Mouse (Mus musculus) kidney, postnatal 0 days (tissue): ENCODE data around the gene Gm973. TPM values are rescaled to one million over a fixed set of nuclear protein-coding genes. Genes with fewer than 3 reads are reported as not detected.

Experiments
- ATAC-seq: fragments of 200-750 bp; cut with Nextera tagmentation; replicated peaks from 2 replicates; pipeline ENCODE4 v1.8.0; 2017; ENCODE audit warnings: low read depth, moderate number of reproducible peaks, moderate TSS enrichment, moderate library complexity; ENCODE audit not compliant: low FRiP score
- DNase-seq: peaks from one replicate; pipeline ENCODE4 v3.0.0-alpha.2; 2016; ENCODE audit warnings: low spot score
- H3K27ac ChIP-seq: fragments of 300-500 bp; sonication (generic); 2 replicates; pipeline ENCODE4 v1.5.1; 2014; ENCODE audit warnings: mild to moderate bottlenecking
- H3K27me3 ChIP-seq: fragments of 300-500 bp; sonication (generic); 2 replicates; pipeline ENCODE4 v1.6.1; 2014; ENCODE audit warnings: low read length, mixed read lengths; ENCODE audit not compliant: insufficient read depth
- H3K36me3 ChIP-seq: fragments of 300-500 bp; sonication (generic); 2 replicates; pipeline ENCODE4 v1.6.1; 2014; ENCODE audit warnings: low read length, mixed read lengths; ENCODE audit not compliant: insufficient read depth
- H3K4me1 ChIP-seq: fragments of 300-500 bp; sonication (generic); replicated peaks from 2 replicates; pipeline ENCODE4 v1.6.1; 2014; ENCODE audit warnings: antibody characterized with exemption, low read length, mixed read lengths; ENCODE audit not compliant: insufficient read depth
- H3K4me2 ChIP-seq: fragments of 300-500 bp; sonication (generic); 2 replicates; pipeline ENCODE4 v1.6.1; 2014; ENCODE audit warnings: mild to moderate bottlenecking, low read length, moderate library complexity, mixed read lengths
- H3K4me3 ChIP-seq: fragments of 300-500 bp; sonication (generic); replicated peaks from 2 replicates; pipeline ENCODE4 v1.5.1; 2014; ENCODE audit warnings: low read depth, low read length
- H3K9ac ChIP-seq: fragments of 300-500 bp; sonication (generic); 2 replicates; pipeline ENCODE4 v1.6.1; 2014; ENCODE audit warnings: low read depth, low read length
- H3K9me3 ChIP-seq: fragments of 300-500 bp; sonication (generic); replicated peaks from 2 replicates; pipeline ENCODE4 v1.6.1; 2016; ENCODE audit warnings: low read length, inconsistent platforms, mixed read lengths
- CTCF ChIP-seq: IDR thresholded peaks from 2 replicates; pipeline ENCODE4 v1.5.1; 2016; ENCODE audit warnings: antibody characterized with exemption, low read depth, mild to moderate bottlenecking, moderate library complexity
- WGBS: fragments of 180-500 bp; shearing (Covaris S2); extraction: QIAGEN DNeasy Blood & Tissue Kit; methylation state at CpG from one replicate; pipeline ENCODE4 v1.1.7; 2014; 5-methylcytosine and 5-hydroxymethylcytosine counted together
- polyA plus RNA-seq: library from polyadenylated mRNA; unstranded; fragments of >200 nt; fragmentation: Nextera tagmentation; extraction: Ambion mirVana; gene quantifications from 2 replicates; pipeline ENCODE4 v1.2.1, GENCODE M21; 2015

The Gm973 gene
- 1.6 and 2.5 TPM in 2 replicates for polyA plus RNA-seq

DNA sequence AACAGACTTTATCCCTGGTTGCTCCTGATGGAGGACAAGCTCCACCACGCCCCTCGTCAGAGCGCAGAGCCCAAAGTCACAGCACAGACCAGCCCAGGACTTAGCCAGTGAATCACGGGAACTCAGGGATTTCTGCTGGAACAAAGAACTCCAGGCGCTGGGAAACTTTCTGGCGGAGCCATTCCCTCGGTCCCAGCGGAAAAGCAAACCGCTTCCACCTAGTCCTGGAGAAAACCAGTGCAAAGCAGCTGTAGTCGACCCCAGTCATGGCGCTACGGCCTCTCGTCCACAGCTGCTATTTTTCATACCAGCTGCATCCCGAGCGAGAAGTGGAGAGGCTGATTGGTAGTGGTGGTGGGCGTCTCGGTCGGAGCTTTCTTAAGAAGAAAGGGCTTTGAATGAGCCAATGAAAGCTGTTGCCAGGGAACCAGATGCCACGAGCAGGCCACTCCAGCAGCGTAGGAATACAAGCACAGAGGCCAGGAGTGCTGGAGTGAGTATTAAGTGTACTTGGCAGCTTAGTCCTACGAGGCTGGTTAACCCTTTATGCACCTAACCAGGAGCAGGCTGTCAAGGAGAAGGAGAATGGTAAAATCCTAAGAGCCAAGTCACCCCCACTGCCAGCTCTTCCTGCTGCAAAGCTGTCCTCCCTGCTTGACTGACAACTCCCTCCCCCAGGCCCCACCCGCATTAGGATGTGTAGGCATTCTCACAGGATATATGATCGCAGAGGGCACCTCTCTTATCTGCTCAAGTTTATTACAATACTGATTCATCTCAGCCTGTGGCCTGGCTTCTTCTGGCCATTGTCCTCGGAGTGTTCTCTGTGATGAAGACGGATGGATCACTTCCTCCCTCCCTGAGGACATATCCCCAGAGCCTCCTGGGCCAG lies at the start of gene Gm973:
Gene Gm973 (plus strand): TSS at position 239 of the 892 bp plus-strand sequence.
- WGBS = 8% methylated on average over 25 of the region's 25 CpGs
- peak within 1 kb of the TSS; percentile 54 for H3K4me2 ChIP-seq
- no peak for TF ChIP-seq CTCF
- H3K9ac ChIP-seq = peak within 1 kb of the TSS; percentile 39
- H3K36me3 ChIP-seq = no peaks in the 10 kb centered on the region
- ATAC-seq (peak; percentile 52), DNase-seq (peak; percentile 87)
- H3K9me3 ChIP-seq = no peaks in the 10 kb centered on the region
- H3K4me1 ChIP-seq = peaks cover 5% of the 10 kb centered on the region; the same call in 1 of the 2 replicates
- peak within 1 kb of the TSS; percentile 23 for H3K4me3 ChIP-seq
- no peaks in the 10 kb centered on the region for H3K27me3 ChIP-seq
- peak within 1 kb of the TSS; percentile 79 for H3K27ac ChIP-seq

DNA sequence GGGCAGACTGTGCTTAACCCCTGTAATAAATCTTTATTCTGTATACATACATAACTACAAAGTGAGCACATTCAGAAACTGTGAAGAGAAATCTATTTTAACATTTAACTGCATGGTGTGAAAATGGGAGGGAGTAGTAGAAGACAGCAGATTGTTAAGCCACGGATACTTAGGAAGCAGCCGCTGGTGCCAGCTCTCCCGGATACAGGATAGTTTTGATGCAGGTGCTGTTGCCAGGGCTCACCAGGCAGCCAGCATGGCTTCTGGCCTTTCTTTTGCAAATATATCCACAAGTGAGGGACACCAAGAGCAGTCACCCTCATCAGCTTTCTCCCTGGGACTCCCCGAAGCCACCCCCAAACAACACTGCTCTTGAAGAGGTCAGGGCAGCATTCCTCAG lies 46.9 kb upstream of the Gm973 start:
- Histone ChIP-seq H3K4me2 (no peak overlapping the region), H3K36me3 (no peaks in the 10 kb centered on the region), H3K9ac (no peak overlapping the region), H3K27ac (no peak overlapping the region), H3K27me3 (no peaks in the 10 kb centered on the region), H3K9me3 (no peaks in the 10 kb centered on the region), H3K4me3 (no peak overlapping the region), H3K4me1 (no peaks in the 10 kb centered on the region)
- DNase-seq (no peak), ATAC-seq (no peak)
- no peak for TF ChIP-seq CTCF
- WGBS = 48% methylated on average over 4 of the region's 4 CpGs

DNA sequence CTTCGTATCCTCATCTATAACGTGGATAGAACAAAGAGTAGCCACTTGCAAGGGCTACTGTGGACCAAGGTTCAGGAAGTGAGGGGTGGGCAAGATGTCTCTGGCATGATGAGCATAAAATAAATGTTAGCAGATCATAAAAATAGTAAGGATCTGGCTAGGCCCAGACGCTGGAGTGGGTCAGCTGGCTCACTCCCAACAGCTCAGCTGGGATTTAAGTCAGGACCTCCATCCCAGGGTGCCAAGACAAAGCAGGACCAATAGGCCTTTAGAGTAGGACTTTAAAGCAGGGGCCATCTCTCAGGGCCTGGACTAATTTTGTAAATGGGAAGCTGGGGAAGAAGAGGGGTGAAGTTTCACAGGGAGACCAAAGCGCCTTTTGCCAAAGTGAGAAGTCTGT lies 45.3 kb upstream of the Gm973 start:
- Histone ChIP-seq H3K4me2 (no peak overlapping the region), H3K9me3 (no peaks in the 10 kb centered on the region), H3K36me3 (no peaks in the 10 kb centered on the region), H3K9ac (no peak overlapping the region), H3K4me1 (no peaks in the 10 kb centered on the region), H3K27ac (no peak overlapping the region), H3K27me3 (no peaks in the 10 kb centered on the region), H3K4me3 (no peak overlapping the region)
- ATAC-seq = no peak
- WGBS = 63% methylated on average over 4 of the region's 4 CpGs
- no peak for DNase-seq
- TF ChIP-seq CTCF = no peak

DNA sequence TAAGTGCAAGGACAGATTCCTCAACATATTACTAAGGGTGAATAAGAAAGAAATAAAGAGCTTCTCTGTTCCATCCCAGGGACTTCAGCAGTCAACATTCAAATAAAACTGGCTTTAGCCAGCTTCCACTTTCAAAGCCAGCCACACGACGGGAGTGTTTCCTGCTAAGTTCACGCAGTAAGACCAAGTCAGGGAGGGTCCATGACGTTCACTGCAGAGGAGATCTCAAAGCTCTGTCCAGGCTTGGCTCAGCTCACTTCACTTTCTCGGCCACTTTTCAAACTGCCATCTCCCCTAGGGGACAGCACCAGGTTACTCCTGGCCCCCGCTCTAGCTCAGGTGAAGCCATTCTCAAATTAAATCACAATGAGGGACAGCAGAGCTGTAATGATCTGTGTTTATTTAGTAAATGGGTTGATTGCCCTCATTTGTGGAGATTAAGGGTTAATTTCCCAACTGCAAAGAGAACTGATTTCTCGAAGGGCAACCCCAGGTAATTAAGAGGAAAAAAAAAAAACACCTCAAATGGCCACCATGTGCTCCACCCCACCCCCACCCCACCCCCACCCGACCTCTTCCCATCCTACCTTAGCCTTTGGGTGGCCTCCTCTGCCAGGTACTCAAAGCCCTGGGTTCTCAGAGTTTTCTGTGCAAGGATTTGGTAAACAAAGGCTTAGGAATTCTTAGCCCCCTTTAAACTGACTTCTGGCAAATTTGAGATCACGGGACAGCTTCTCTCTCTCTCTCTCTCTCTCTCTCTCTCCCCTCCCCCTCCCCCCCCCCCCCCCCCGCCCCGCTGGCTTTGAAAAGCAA lies 43.5 kb upstream of the Gm973 start:
- no peak overlapping the region for H3K4me2 ChIP-seq

DNA sequence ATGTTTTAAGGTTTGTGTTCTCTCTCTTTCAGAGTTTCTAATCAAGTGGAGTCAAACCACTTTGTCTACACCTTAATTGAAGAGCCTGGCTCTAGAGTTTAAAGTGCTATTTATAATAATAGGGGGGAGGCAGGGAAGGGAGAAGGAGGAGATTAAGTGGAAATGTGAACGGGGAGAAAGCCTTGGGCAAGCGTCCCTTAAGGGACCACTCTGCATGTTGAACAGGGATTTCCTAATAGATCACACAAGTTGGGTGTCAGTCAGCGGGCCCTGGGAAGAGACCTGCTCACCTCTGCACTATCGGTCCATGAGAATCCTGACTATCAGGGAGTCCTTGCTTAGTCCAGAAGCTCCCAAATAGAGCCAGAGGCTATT lies 42.9 kb upstream of the Gm973 start:
- DNase-seq (no peak), ATAC-seq (no peak)
- H3K9me3 ChIP-seq = no peaks in the 10 kb centered on the region
- no peak overlapping the region for H3K9ac ChIP-seq
- H3K4me2 ChIP-seq = no peak overlapping the region
- H3K4me3 ChIP-seq = no peak overlapping the region
- H3K27me3 ChIP-seq = no peaks in the 10 kb centered on the region
- 34% methylated on average over 4 of the region's 4 CpGs for WGBS
- H3K36me3 ChIP-seq = no peaks in the 10 kb centered on the region
- H3K4me1 ChIP-seq = no peaks in the 10 kb centered on the region
- TF ChIP-seq CTCF = no peak
- no peak overlapping the region for H3K27ac ChIP-seq

More for the DNA sequence above, 43.5 kb upstream of the Gm973 start:
- DNase-seq (peak; percentile 63), ATAC-seq (no peak)
- Histone ChIP-seq H3K27ac (no peak overlapping the region), H3K36me3 (no peaks in the 10 kb centered on the region), H3K27me3 (no peaks in the 10 kb centered on the region), H3K9me3 (no peaks in the 10 kb centered on the region), H3K4me1 (no peaks in the 10 kb centered on the region), H3K4me3 (no peak overlapping the region), H3K9ac (no peak overlapping the region)
- WGBS = 13% methylated on average over 11 of the region's 11 CpGs
- peak; percentile 33 for TF ChIP-seq CTCF

DNA sequence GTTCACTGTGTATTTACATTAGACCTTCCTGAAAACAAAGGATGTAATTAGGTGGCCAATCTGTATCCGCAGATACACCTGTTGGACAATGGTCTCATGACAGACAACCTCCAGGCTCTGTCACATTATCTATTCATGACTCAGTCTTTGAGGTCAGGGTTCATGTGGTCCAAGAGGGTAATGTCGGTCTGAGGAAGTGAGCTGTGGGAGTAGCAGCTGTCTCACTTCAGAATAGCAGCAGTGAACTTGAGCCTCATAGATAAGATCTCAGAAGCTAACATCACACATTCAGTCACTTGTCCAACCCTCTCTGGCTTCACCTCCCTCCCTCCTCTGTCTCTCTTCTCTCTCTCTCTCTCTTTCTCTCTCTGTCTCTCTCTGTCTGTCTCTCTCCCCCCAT lies 40.4 kb upstream of the Gm973 start:
- H3K27ac ChIP-seq = no peak overlapping the region
- DNase-seq (no peak), ATAC-seq (no peak; the same call in 1 of the 2 replicates)
- H3K36me3 ChIP-seq = no peaks in the 10 kb centered on the region
- no peaks in the 10 kb centered on the region for H3K27me3 ChIP-seq
- no peak overlapping the region for H3K9ac ChIP-seq
- no peak overlapping the region for H3K4me2 ChIP-seq
- WGBS = 23% methylated on average over 2 of the region's 2 CpGs
- TF ChIP-seq CTCF = no peak
- no peak overlapping the region for H3K4me3 ChIP-seq
- no peaks in the 10 kb centered on the region for H3K4me1 ChIP-seq
- H3K9me3 ChIP-seq = no peaks in the 10 kb centered on the region
